Mouse (Mus musculus): ENCODE data around the gene Nadk2.

DNA sequence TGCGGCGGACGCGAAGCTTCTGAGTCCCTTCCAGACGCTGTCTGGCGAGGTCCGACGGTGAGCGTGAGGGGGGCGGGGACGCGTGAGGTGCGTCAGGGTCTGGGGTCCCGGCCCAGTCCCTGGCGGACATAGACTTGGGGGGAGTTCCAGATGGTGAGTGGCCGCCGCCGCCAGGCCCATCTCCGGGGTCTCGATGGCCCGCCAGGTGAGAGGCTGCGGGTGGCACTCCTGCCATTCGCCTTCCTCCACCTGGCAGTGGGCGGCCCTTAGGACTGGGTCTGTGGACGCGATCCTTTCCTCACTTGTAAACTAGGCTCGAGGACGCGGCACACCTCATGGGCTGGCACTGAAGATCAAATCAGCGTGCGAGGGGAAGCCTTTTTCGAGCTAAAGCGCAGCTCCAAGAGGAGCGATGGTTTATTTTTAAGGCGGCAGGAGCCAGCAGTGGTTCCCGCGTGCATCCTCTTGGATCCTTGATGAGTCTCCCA is 69.7 kb downstream of the Nadk2 start:
- TF ChIP-seq POLR2AphosphoS5 (IDR thresholded peaks at IDR 0.05; ENCODE audit: insufficient replicate concordance, low read depth, low read length): no peak
- no peak for TF ChIP-seq CTCF (IDR thresholded peaks at IDR 0.05; ENCODE audit: low read depth, low read length)
